Mouse (Mus musculus): ENCODE results near the gene Fbxo36.

- TF ChIP-seq CTCF (IDR thresholded peaks at IDR 0.05; ENCODE audit: low read depth) (no peak), EP300 (optimal IDR thresholded peaks at IDR 0.05) (no peak)
Measured at GRCm38 (mm10) chr1:84853721-84854120, 14.1 kb downstream of the Fbxo36 start.
